Mouse (Mus musculus) midbrain, embryonic 13.5 days (tissue): ENCODE measurements at regions not wholly inside any gene's neighbourhood (a gene's known extent, or its start where the extent isn't known, plus 50 kb on each side); places are given as distances from the start of the nearest gene placed in this dataset.
A peak's percentile ranks its signal among the peaks of the same experiment; 100 is the strongest.

Experiments
- ATAC-seq: fragments of 200-750 bp; cut with Nextera tagmentation; 2 replicates; pipeline ENCODE4 v1.8.0; 2017; ENCODE audit warnings: mild to moderate bottlenecking, moderate TSS enrichment, moderate library complexity
- H3K27ac ChIP-seq: fragments of 300-500 bp; sonication (generic); 2 replicates; pipeline ENCODE4 v1.5.1; 2015; ENCODE audit warnings: inconsistent platforms, mild to moderate bottlenecking, moderate library complexity
- H3K27me3 ChIP-seq: fragments of 300-500 bp; sonication (generic); 2 replicates; pipeline ENCODE4 v1.6.1; 2015; ENCODE audit warnings: mild to moderate bottlenecking, inconsistent platforms
- H3K36me3 ChIP-seq: fragments of 300-500 bp; sonication (generic); 2 replicates; pipeline ENCODE4 v1.6.1; 2015; ENCODE audit warnings: mild to moderate bottlenecking, inconsistent platforms
- H3K4me1 ChIP-seq: fragments of 300-500 bp; sonication (generic); replicated peaks from 2 replicates; pipeline ENCODE4 v1.6.1; 2015; ENCODE audit warnings: inconsistent platforms
- H3K4me2 ChIP-seq: fragments of 300-500 bp; sonication (generic); replicated peaks from 2 replicates; pipeline ENCODE4 v1.6.1; 2015; ENCODE audit warnings: moderate library complexity, mild to moderate bottlenecking, inconsistent platforms
- H3K4me3 ChIP-seq: fragments of 300-500 bp; sonication (generic); replicated peaks from 2 replicates; pipeline ENCODE4 v1.5.1; 2015; ENCODE audit warnings: mild to moderate bottlenecking, inconsistent platforms
- H3K9ac ChIP-seq: fragments of 300-500 bp; sonication (generic); replicated peaks from 2 replicates; pipeline ENCODE4 v1.6.1; 2015; ENCODE audit warnings: mild to moderate bottlenecking, inconsistent platforms
- H3K9me3 ChIP-seq: fragments of 300-500 bp; sonication (generic); 2 replicates; pipeline ENCODE4 v1.6.1; 2016; ENCODE audit warnings: mild to moderate bottlenecking, inconsistent platforms
- WGBS: fragments of 180-500 bp; shearing (Covaris S2); methylation state at CpG from one replicate; pipeline ENCODE4 v1.1.7; 2015; 5-methylcytosine and 5-hydroxymethylcytosine counted together

DNA sequence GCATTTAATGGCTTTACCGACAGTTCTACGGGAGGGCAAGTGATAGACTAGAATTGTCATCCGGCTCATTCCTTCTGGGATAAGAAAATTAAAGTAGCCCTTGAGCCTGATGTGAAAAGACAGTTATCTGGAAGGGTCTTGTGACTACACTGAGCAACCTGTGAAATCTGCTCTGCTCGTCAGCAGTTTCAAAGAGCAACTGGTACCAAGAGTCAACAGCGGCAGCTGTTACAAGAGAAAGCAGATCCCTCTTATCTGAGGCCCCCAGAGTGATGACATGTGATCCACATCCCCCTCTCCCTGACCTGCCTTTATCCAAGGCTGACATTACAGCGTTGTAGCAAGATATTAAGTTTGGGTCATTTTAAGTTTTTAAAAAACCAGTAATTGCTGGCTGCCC lies 52.6 kb upstream of the Unc13c start:
- Histone ChIP-seq H3K27me3 (no peaks in the 10 kb centered on the region), H3K9ac (no peak overlapping the region), H3K4me2 (no peak overlapping the region), H3K4me1 (0 out of 2 replicates have a peak, but pooled peaks cover 5% of the 10 kb centered on the region), H3K27ac (no peak overlapping the region), H3K9me3 (0 out of 2 replicates have a peak, but pooled peaks cover 5% of the 10 kb centered on the region), H3K36me3 (no peaks in the 10 kb centered on the region), H3K4me3 (no peak overlapping the region)
- ATAC-seq, result no peak
- WGBS, result 59% methylated on average over 6 of the region's 6 CpGs

DNA sequence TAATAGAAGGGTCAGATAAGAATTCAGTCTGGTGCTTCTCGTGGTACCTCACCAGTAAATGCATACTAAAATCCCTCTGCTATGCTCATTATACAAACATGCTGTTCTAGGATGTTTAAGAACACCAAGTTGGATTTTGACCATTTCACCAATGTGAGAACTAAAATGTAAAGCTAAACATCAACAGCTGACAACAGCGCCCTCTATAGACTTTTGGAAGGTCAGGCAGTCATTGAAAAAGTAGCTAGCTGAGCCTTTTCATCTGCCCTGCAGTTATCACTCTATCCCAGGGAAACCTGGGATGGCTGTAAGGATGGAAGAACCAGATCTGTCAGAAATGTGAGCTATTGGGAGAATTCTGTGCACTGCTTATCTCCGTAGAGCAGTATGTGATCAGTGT lies 55.2 kb upstream of the Unc13c start:
- Histone ChIP-seq H3K4me3 (no peak overlapping the region), H3K4me2 (no peak overlapping the region), H3K27ac (no peak overlapping the region), H3K36me3 (no peaks in the 10 kb centered on the region), H3K9ac (no peak overlapping the region), H3K27me3 (no peaks in the 10 kb centered on the region), H3K4me1 (0 out of 2 replicates have a peak, but pooled peaks cover 5% of the 10 kb centered on the region), H3K9me3 (0 out of 2 replicates have a peak, but pooled peaks cover 5% of the 10 kb centered on the region)
- no peak for ATAC-seq
- 66% methylated on average over 3 of the region's 3 CpGs for WGBS

DNA sequence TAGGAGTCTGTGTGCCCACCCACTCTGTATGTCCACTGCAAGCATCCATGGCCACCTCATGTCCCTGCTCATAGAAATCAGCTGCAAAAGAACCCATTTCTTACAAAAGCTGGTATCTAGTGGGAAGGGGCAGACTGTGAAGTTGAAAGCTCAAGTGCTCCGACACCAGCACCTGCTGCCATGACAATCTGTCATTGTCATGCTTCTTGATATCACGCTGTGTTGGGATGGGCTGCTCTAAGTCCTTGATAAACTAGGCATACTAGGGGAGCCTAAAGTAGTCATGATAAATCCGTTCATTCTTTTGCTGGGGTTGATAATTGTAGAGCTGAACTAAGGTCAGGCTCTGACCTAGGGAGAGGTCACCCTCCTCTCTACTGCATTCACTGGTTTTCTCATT lies 57.4 kb upstream of the Unc13c start:
- no peak overlapping the region for H3K27ac ChIP-seq
- WGBS, result 30% methylated on average over 3 of the region's 3 CpGs
- no peak overlapping the region for H3K4me3 ChIP-seq
- H3K9me3 ChIP-seq, result no peaks in the 10 kb centered on the region
- no peaks in the 10 kb centered on the region for H3K27me3 ChIP-seq
- H3K4me2 ChIP-seq, result no peak overlapping the region
- H3K4me1 ChIP-seq, result 0 out of 2 replicates have a peak, but pooled peaks cover 4% of the 10 kb centered on the region
- H3K36me3 ChIP-seq, result no peaks in the 10 kb centered on the region
- ATAC-seq, result no peak
- H3K9ac ChIP-seq, result no peak overlapping the region

DNA sequence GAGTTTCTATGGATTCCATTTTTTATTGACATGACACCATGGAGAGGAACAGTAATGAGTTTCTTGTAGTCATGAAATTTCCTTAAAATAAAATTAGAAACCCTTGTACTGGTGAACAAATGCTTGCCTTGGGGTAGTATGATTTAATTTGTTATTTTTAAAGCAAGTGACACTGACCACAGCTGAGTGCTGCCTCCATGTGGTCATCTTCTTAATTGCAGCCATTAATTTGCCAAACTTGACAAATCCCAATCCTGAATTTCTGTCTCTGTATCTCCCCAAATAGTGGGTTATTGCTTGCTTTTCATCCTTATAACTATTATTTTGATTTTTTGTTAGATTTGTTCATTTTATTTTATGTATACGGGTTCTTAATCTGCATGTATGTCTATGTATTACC lies 59.7 kb upstream of the Unc13c start:
- Histone ChIP-seq H3K36me3 (no peaks in the 10 kb centered on the region), H3K27ac (no peak overlapping the region), H3K27me3 (no peaks in the 10 kb centered on the region), H3K4me3 (no peak overlapping the region), H3K9ac (no peak overlapping the region), H3K4me1 (no peaks in the 10 kb centered on the region), H3K4me2 (no peak overlapping the region), H3K9me3 (no peaks in the 10 kb centered on the region)
- ATAC-seq, result no peak
- WGBS, result 56% methylated on average over 1 of the region's 1 CpGs

DNA sequence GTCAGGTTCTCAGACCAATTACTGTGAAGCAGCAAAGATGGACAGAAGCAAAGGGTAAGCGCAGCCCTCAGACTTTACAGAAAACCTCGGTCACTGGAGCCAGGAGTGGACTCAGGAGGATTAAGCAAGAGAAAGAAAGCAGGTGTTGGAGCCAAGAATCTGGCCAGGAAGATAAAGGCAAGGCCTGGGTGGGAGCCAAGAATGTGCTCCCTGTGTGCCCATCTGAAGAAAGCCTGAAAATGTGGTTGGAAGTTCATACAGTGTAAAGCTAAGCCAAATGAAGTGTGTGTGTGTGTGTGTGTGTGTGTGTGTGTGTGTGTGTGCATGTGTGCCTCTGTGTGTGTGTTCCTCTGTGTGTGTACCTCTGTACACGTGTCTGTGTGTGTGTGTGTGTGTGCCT lies 64.2 kb upstream of the Wdr72 start:
- no peaks in the 10 kb centered on the region for H3K36me3 ChIP-seq
- H3K27ac ChIP-seq, result no peak overlapping the region
- no peaks in the 10 kb centered on the region for H3K27me3 ChIP-seq
- H3K4me3 ChIP-seq, result no peak overlapping the region
- H3K4me1 ChIP-seq, result no peaks in the 10 kb centered on the region
- no peak overlapping the region for H3K4me2 ChIP-seq
- no peak overlapping the region for H3K9ac ChIP-seq
- 76% methylated on average over 3 of the region's 3 CpGs for WGBS
- no peaks in the 10 kb centered on the region for H3K9me3 ChIP-seq
- peak; percentile 69; the same call in 1 of the 2 replicates for ATAC-seq

DNA sequence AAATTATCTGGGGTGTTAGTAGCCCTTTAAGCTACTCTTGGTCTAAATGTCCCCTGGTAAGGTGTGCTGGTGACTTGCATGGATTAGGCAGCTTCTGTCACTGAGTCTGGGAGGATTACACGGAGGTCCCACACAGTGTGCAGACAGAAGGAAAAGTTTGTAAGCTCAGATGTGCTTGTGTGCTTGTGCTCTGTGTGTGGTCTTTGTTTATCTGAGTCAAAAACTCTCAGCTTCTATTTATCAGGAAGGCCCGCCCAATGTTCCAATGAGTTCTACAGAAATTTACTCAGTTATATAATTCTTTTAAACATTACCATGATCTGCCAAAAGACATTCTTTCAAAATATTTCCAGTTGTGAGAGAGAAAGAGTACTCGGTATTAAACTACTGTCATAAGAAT lies 60.4 kb upstream of the Wdr72 start:
- H3K9me3 ChIP-seq, result no peaks in the 10 kb centered on the region
- H3K9ac ChIP-seq, result no peak overlapping the region
- no peaks in the 10 kb centered on the region for H3K27me3 ChIP-seq
- H3K4me2 ChIP-seq, result no peak overlapping the region
- no peaks in the 10 kb centered on the region for H3K36me3 ChIP-seq
- no peak for ATAC-seq
- WGBS, result 59% methylated on average over 3 of the region's 3 CpGs
- H3K27ac ChIP-seq, result no peak overlapping the region
- H3K4me3 ChIP-seq, result no peak overlapping the region
- H3K4me1 ChIP-seq, result no peaks in the 10 kb centered on the region

DNA sequence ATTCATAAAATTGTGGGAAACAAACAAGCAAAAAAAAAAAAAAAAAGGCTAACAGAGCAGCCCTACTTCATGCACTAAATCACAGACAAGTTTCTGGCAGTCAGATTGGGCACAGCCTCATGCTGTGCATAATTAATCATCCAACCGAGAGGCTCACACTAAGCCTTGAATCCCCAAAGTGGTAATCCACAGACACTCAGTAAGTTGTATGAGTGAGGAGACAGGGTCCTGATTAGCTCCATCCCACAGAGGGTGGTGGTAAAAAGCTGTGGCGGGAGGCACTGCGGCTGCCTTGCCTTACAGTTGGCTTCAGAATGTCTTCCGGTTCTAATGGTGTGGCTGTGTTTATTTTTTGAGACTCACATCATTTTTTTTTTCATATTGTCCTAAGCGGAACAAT lies 53.4 kb upstream of the Wdr72 start:
- peaks cover 21% of the 10 kb centered on the region for H3K4me1 ChIP-seq
- no peak overlapping the region for H3K9ac ChIP-seq
- peak; percentile 80 for ATAC-seq
- H3K27me3 ChIP-seq, result no peaks in the 10 kb centered on the region
- H3K9me3 ChIP-seq, result no peaks in the 10 kb centered on the region
- H3K27ac ChIP-seq, result peak overlapping the region; percentile 35; the same call in 1 of the 2 replicates
- H3K36me3 ChIP-seq, result no peaks in the 10 kb centered on the region
- no peak overlapping the region for H3K4me3 ChIP-seq
- H3K4me2 ChIP-seq, result no peak overlapping the region
- 39% methylated on average over 5 of the region's 5 CpGs for WGBS

DNA sequence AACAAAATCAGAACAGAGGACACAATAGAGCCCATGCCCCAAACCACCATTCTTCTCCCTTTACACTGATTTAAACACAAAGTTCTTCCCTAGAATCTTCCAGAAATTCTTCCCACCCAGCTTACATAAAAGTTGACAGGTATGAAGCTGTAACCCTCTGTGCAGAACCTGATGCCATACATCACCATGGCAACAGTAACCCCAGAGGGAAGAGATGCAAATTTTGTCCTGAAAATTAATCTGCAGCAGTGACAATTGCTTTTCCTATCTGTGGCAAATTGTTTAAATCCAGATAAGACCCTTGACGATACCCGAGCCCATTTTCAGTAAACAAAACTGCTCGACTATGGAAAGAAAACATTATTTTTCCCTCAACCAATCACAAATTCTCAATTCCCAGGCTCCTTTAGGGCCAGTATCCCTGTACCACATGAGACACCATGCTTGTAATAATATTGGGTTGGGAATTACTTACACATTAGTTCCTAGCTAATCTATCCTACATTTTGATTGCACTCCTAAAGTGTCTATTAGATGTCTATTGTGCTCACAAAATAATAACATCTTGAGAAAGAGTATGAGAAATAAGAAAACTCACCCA lies 52.6 kb upstream of the Wdr72 start:
- no peak overlapping the region for H3K4me2 ChIP-seq
- no peak overlapping the region for H3K9ac ChIP-seq
- H3K4me3 ChIP-seq, result no peak overlapping the region
- no peaks in the 10 kb centered on the region for H3K27me3 ChIP-seq
- peaks cover 21% of the 10 kb centered on the region for H3K4me1 ChIP-seq
- ATAC-seq, result peak; percentile 71
- peak overlapping the region; percentile 56 for H3K27ac ChIP-seq
- no peaks in the 10 kb centered on the region for H3K36me3 ChIP-seq
- no peaks in the 10 kb centered on the region for H3K9me3 ChIP-seq
- WGBS, result 37% methylated on average over 3 of the region's 3 CpGs

DNA sequence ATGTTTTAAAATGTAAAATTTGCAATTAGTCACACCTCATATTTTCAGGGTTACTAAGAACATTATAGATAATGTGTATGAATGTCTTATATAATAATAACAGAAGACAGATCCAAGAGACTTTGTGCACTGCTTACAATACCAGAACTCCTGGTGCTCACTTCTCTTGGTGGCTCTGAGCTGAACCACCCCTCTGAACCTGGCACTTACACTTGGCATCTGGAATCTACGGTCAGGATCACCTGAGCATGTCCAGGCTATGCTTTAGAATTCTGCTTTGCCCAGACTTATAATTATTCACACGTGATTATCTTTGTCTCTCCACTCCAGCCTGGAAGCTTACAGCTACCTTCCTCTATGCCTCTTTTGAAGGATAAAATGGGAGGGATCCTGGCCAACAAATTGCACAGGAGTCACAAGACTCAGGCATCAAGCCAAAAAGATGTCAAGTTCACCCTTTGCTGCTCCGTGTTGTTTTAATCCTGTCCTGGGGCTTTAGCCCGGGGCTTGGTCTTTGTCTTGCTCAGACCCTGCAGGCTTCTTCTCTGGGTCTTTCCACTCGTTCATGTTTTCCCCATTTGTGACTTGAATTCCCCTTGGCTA lies 51.8 kb upstream of the Wdr72 start:
- H3K4me3 ChIP-seq, result no peak overlapping the region
- 0 out of 2 replicates have a peak, but pooled peaks have one; percentile 34 for ATAC-seq
- H3K9me3 ChIP-seq, result no peaks in the 10 kb centered on the region
- no peak overlapping the region for H3K4me2 ChIP-seq
- H3K4me1 ChIP-seq, result peaks cover 21% of the 10 kb centered on the region
- WGBS, result 39% methylated on average over 5 of the region's 5 CpGs
- H3K9ac ChIP-seq, result no peak overlapping the region
- H3K36me3 ChIP-seq, result no peaks in the 10 kb centered on the region
- no peaks in the 10 kb centered on the region for H3K27me3 ChIP-seq
- peak overlapping the region; percentile 56; the same call in 1 of the 2 replicates for H3K27ac ChIP-seq
